21 mouse cellular contexts compared by ENCODE assay signal in genomic region chr7:46510806-46511205, GRCm38 (mm10).
DNase-seq lines count a peak whose midpoint lies in the region; ATAC-seq and TF ChIP-seq lines count a peak whose summit lies in the region.
"Had no signal": no experiment of that assay in that cellular context is flagged by ENCODE, and none has a peak within 500 bp of the region (broad histone marks: within the 10 kb centered on the region; RNA-seq: fewer than 3 reads in every experiment).

No protein-coding gene starts in this region.

- H3K36me3 ChIP-seq in forebrain, embryonic 15.5 days, result no peaks in the 10 kb centered on the region
- H3K36me3 ChIP-seq: embryonic facial prominence, embryonic 15.5 days; limb, embryonic 10.5 days; liver, embryonic 15.5 days; lung, embryonic 15.5 days had no signal

- no peak overlapping the region for H3K4me2 ChIP-seq in forebrain, embryonic 15.5 days (replicated peaks)
- H3K4me2 ChIP-seq: embryonic facial prominence, embryonic 15.5 days; heart, embryonic 11.5 days; liver, embryonic 15.5 days; lung, embryonic 15.5 days had no signal

- H3K9me3 ChIP-seq in forebrain, embryonic 15.5 days, result no peaks in the 10 kb centered on the region
- H3K9me3 ChIP-seq: embryonic facial prominence, embryonic 15.5 days; limb, embryonic 10.5 days; liver, embryonic 15.5 days; lung, embryonic 15.5 days had no signal

- DNase-seq in cerebellum, adult 8-10 months, result peak; percentile 48
- DNase-seq in layer of hippocampus, adult 2 months (ENCODE audit: low spot score in 2 of 2), result no peak
- DNase-seq in layer of hippocampus, adult 8-10 months (ENCODE audit: low spot score in 2 of 2), result no peak
- DNase-seq in cerebellum, postnatal 10 days, result peak; percentile 51 to 53
- DNase-seq in testis, postnatal 10 days (ENCODE audit: low spot score), result no peak
- DNase-seq: adrenal gland, postnatal 36 days; gastrocnemius, postnatal 10 days; kidney, adult 2 months; liver; lung, postnatal 36 days; right cerebral cortex, postnatal 14 days had no signal

- no peak for ATAC-seq in cerebellum, adult (ENCODE audit: insufficient number of reproducible peaks, low FRiP score, low TSS enrichment)
- ATAC-seq in forebrain, embryonic 15.5 days (replicated peaks), result no peak

- H3K4me1 ChIP-seq in forebrain, embryonic 15.5 days, result peaks cover 43% of the 10 kb centered on the region
- H3K4me1 ChIP-seq: liver, embryonic 15.5 days had no signal

- TF ChIP-seq CTCF in layer of hippocampus, adult 2 months (conservative IDR thresholded peaks at IDR 0.05), result no peak

- 0 out of 2 replicates have a peak overlapping the region, but pooled peaks have one; percentile 78 for H3K27ac ChIP-seq in layer of hippocampus, adult 2 months
- H3K27ac ChIP-seq in forebrain, embryonic 15.5 days (replicated peaks), result peak overlapping the region; percentile 95
- H3K27ac ChIP-seq: embryonic facial prominence, embryonic 15.5 days; kidney, postnatal 0 days; limb, embryonic 10.5 days; liver, embryonic 15.5 days; lung, embryonic 15.5 days; stomach, postnatal 0 days had no signal

- H3K9ac ChIP-seq in forebrain, embryonic 15.5 days (replicated peaks), result no peak overlapping the region
- H3K9ac ChIP-seq: embryonic facial prominence, embryonic 15.5 days; liver, embryonic 15.5 days; lung, embryonic 15.5 days had no signal

- H3K27me3 ChIP-seq in forebrain, embryonic 15.5 days, result no peaks in the 10 kb centered on the region
- H3K27me3 ChIP-seq: embryonic facial prominence, embryonic 15.5 days; liver, embryonic 15.5 days; lung, embryonic 15.5 days; megakaryocyte, embryonic 14.5 days had no signal

- H3K4me3 ChIP-seq in layer of hippocampus, adult 2 months, result no peak overlapping the region
- no peak overlapping the region for H3K4me3 ChIP-seq in forebrain, embryonic 15.5 days
- H3K4me3 ChIP-seq: embryonic facial prominence, embryonic 15.5 days; limb, embryonic 10.5 days; liver, embryonic 15.5 days; lung, embryonic 15.5 days; megakaryocyte, embryonic 14.5 days had no signal

- 74% methylated on average over 2 of the region's 2 CpGs for WGBS in forebrain, embryonic 15.5 days

Comparison
In these comparisons a context has a peak if more than half of its experiments do, and no peak if none do; other contexts are left out.
1. DNase-seq: peak in cerebellum, adult 8-10 months (single experiment) and cerebellum, postnatal 10 days (2 of 2); none in layer of hippocampus, adult 2 months (0 of 2), layer of hippocampus, adult 8-10 months (0 of 2) and testis, postnatal 10 days (single experiment).